Comparison of ENCODE assay signal across 8 mouse cellular contexts in genomic region chr13:114895896-114896295, GRCm38 (mm10). TPM values are rescaled to one million over a fixed set of nuclear protein-coding genes. Genes with fewer than 3 reads are reported as not detected.
A peak's percentile ranks its signal among the peaks of the same experiment; 100 is the strongest.
DNase-seq lines count a peak whose midpoint lies in the region; TF ChIP-seq lines count a peak whose summit lies in the region.

No protein-coding gene starts in this region.

- peaks cover 19% of the 10 kb centered on the region for H3K4me1 ChIP-seq in lung, adult 2 months (ENCODE audit: control insufficient read depth, insufficient read depth, low read length)

- TF ChIP-seq CTCF in lung, adult 2 months (IDR thresholded peaks at IDR 0.05; ENCODE audit: insufficient read depth, low read length) = no peak

- intact Hi-C loops in heart, postnatal 36 days (cut with DNase I) = loop anchor here (5.0 to 10.0 kb wide), 3 partner anchors 36 to 209 kb away; partner anchors contain the start of genes Gm49395, Itga1 and Itga2

- H3K4me3 ChIP-seq in lung, adult 2 months (replicated peaks; ENCODE audit: extremely low read depth, low read depth, low read length) = no peak overlapping the region

- peak; percentile 17 to 22 for DNase-seq in spleen, postnatal 36 days (ENCODE audit: low spot score in 2 of 2)
- DNase-seq in spleen, postnatal 14 days (ENCODE audit: low spot score in 2 of 2) = no peak
- peak; percentile 24 to 33 for DNase-seq in heart, postnatal 36 days
- peak; percentile 7 for DNase-seq in lung, adult 2 months
- peak; percentile 16 for DNase-seq in thymus, postnatal 25 days
- no peak for DNase-seq in right cerebral cortex, adult 18-20 months
- no peak for DNase-seq in left cerebral cortex, adult 18-20 months (ENCODE audit: low spot score in 2 of 2)
- DNase-seq in layer of hippocampus, postnatal 10 days (ENCODE audit: low spot score in 2 of 2) = no peak

- no peak for TF ChIP-seq POLR2A in lung, adult 2 months (IDR thresholded peaks at IDR 0.05; ENCODE audit: borderline replicate concordance, extremely low read depth, low read depth, low read length)

- 20% methylated on average over 7 of the region's 7 CpGs for WGBS in lung, adult 2 months

RNA-seq across cellular contexts. Expression of gene Itga2, which starts 36.0 kb away (rescaled TPM):
- total RNA-seq in heart, postnatal 36 days (2021) = 1 to 10 TPM in 1 of 2 experiments, under 1 TPM in 1; 0.39 to 1.2 TPM
- 2.3 and 3.5 TPM in 2 replicates for polyA plus RNA-seq in lung, adult 2 months (2012; rRNA removed)
- total RNA-seq in left cerebral cortex, adult 18-20 months (2021) = under 1 TPM in 1 of 2 experiments, not detected in 1; 0.07 TPM
- under 1 TPM; 0.34 to 0.40 TPM for total RNA-seq in layer of hippocampus, postnatal 10 days (2021)

Comparison
In these comparisons a context has a peak if more than half of its experiments do, and no peak if none do; other contexts are left out.
1. DNase-seq: peak in spleen, postnatal 36 days (2 of 2), heart, postnatal 36 days (2 of 2), lung, adult 2 months (single experiment) and thymus, postnatal 25 days (single experiment); none in spleen, postnatal 14 days (0 of 2), right cerebral cortex, adult 18-20 months (single experiment), left cerebral cortex, adult 18-20 months (0 of 2) and layer of hippocampus, postnatal 10 days (0 of 2).